Mouse (Mus musculus) skeletal muscle tissue, adult 2 months (tissue): ENCODE data around the gene Abcc4.

Experiments
- DNase-seq: peaks from one replicate; pipeline ENCODE4 v3.0.0-alpha.2; 2012; ENCODE audit warnings: low read depth, low spot score

The Abcc4 gene

DNA sequence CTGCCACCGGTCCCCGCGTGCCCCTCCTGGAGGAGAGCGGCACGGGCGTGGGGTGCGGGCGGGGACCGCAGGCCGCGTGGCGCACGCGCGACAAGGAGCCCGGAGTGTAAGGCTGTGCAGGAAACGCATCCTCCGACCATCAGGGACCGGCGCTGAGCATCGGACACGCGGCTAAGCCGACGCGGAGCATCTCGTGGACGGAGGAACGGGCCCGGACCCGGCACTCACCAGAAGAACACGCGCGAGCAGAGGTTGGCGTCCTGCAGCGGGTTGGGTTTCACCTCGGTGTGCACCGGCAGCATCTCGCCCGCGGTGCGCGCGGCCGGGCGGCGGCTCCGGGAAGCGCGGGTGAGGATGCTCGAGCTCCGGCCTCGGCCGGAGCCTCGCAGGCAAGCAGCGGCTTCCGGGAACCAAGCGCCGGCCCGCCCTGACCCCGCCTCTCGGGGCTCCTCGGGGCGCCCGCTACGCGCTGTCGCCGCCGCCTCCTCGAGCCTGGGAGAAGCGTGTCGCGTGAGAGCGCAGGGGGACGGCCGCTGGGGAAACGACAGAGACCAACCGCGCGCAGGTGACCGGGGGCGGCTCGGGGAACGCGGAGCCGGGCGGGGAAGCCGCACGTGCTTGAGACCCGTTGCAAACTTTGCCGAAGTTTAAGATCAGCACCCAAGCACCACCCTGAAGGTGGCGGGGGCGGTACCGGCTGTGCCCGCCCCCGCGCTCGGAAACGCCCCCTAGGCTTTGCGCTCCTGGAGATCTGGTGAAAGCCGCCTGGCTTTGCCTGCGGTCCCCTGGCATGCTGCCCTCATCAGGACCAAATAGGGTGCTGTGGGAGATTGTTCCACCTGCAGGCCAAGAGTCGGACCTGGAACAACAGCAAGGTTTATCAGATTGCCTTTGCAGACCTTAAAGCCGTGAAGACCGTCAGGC lies at the start of gene Abcc4:
TSS of gene Abcc4 (minus strand) at position 412 of the 924 bp plus-strand sequence.
- DNase-seq = peak; percentile 91

DNA sequence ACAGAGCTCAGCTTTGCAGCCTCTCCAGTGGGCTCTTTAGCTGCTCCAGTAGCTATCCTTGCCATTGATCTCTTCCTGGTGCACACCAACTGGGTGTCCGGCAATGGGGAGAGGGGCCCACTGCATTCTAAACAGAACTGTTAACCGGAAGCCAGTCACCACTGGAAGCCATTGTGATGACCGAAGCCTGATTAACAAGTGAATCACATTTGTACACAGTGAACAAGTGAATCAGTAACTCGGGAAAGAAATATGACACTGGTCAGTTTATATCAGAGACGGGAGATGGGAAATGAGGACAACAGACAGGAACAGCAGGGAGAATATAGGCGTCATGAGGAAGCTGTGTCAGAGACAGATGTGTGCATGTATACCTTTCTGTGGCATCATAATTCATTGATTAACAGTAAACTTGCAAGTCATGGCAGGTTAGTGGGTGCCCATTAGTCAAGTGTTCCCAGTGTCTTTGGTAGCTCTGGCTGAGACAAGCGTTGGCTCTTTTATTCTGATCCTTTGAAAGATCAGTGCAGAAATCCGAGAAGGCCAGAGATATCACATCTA lies 45.3 kb upstream of the Abcc4 start:
- DNase-seq = no peak

DNA sequence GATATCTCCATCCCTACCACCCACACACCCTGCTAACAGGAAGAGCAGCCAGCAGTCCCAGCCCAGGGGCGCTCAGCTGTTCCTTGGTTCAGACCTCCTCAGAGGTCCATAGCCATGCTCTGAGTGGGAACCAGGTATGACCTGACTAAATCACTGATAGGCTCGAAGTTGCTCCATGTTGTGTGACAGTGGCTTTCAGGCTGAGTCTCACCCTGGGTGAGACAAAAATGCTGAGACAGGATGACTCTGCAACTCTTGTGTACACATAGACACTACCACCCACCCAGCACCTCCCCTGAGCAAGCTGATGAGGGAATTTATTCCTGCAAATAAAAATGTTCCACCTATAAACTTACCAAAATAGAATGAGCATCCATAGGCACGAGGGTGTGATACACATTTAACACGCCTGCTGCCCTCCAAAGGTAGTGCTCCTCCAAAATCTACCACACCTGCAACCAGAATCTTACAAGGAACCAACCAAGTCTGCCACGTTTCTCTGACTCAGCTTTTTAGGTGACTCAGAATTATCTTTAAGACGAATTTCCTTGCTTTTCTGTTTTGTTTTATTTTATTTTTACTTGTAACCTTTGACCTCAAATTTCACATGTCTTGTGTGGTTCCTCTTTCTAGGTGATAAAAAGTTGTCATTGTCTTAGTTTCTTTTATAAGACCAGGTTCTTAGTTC lies 44.6 kb upstream of the Abcc4 start:
- DNase-seq = no peak

DNA sequence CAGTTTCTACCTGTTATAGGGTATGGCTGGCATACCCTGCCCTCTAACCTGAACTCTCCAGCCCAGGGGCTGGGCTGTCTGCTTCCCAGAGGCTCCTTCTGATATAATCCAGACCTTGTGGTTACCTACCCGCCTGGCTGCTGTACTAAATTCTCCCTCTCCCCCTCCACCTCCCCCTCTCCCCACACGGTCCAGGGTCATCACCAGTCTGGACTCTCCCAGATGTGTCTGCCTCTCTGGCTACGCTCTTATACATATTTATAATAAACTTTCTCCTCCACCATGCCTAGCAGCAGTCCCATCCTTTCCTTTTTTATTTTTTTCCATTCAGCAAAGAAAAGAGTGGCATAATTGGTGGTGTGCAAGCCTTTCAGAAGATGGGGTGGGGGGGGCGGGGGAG lies 43.7 kb upstream of the Abcc4 start:
- no peak for DNase-seq

DNA sequence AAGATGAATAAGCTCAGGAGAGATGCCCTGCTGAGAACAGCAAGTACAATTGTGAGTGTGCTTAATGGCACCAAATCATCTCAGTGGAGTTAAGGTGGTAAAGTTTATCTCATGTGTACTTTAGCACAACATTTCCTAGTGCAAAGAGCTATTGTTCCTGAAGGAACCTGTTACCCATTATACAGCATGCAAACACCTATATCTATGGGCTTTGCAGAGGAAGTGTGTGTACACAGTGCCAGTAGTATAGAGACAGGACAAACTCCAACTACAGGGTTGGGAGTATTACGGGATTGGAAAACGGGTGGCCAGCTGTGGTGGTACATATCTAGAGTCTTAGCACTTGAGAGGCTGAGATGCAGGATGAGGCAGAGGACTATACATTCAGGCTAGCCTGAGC lies 43.0 kb upstream of the Abcc4 start:
- no peak for DNase-seq

DNA sequence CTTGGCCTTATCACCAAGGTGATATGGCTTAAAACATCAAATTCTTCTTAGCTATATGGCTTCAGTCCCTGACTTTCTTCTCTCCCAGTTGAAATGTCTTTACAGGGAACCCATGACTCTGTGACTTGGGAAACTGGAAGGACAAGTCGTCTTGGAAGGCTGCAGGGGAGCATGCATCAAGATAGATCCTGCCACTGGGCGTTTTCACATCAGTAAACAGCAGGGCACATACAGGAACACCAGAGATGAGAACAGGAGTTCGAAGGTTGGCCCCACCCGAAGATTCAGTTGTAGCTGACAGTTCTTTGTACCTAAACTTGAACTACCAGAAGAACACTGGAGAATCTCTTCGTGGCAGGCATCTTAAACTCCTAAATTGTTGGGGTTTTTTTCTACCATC lies 36.8 kb upstream of the Abcc4 start:
- DNase-seq = no peak

DNA sequence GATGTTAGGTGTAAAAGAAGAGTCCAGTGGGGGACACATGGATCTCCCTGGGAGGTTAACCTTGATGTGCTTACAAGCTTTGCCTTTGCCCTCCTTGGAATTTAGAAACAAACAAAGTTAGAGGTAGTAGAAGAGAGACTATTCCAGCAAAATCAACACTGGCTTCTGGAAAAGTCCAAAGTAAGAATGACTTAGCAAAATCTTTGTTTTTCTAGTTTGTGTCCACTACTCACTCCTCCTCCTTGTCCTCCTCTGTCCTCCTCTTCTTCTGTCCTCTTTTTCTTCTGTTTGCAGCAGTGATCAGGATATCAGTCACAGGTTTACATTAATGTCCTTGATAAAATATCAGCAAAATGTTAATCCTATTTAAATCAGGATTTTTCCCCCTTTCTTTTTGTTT lies 35.8 kb upstream of the Abcc4 start:
- DNase-seq = no peak

DNA sequence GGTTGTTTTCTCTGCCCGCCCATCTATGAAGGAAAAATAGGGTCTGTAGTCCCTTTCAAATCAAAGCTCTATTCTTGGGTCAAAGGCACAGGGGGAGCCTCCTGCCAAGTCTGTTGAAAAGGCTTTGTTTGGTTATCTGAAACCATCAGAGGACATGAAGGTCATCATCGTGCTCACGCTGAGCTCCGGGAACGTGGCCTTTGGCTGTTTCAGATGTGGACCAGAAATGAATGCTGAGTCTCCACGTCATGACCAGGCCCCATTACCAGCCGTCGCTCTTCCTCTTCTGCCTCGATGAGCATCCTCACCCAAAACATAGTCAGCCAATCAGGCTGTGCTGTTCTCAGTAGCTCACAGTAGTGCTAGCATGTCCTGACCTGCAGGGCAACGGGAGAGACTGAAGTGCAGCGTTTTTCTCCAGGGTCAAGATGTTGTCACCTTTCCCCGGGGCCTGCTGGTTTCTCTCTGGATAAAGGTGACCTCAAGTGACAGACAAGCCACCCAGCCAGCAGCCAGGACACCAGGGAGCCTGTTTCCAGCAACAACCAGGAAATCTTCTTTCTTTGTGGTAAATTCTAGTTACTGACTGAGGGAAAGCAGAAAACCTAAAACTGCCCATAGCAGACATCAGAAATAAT lies 31.4 kb upstream of the Abcc4 start:
- DNase-seq = no peak

DNA sequence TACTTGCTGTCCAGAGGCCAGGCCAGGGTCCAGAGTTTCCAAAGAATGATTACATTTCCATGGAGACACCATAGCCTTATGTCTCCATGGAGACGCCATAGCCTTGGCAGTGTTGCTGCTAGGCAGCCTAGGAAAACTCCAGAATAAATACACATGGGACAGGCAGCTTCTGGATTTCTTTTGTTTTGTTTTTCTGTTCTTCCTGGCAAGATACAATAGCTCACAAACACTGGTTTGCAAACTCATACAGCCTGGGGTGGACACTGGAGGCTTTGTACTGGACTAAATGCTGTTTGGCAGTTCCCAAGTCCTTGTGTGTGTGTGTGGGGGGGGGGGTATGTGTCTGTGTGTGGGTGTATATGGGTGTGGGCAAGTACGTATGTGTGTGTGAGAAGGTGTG lies 29.1 kb upstream of the Abcc4 start:
- no peak for DNase-seq

DNA sequence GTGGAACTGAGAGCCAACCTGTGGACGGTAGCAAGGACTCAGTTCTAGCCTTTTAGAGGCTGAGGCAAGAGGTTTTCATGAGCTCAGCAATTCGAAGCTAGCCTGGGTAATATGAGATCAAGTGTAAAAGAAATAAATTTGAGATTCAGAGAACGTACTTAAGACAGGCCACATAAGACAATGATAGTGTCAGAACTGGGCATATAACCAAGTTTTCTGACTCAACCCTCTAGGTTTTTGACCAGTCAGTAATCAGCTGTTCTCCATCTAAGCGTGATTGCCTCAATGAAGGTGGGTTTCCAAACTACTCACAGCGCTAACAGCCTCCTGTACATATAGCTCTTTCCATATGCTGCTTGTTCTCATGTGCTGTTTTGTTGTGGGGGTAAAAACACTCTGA lies 27.1 kb upstream of the Abcc4 start:
- no peak for DNase-seq

DNA sequence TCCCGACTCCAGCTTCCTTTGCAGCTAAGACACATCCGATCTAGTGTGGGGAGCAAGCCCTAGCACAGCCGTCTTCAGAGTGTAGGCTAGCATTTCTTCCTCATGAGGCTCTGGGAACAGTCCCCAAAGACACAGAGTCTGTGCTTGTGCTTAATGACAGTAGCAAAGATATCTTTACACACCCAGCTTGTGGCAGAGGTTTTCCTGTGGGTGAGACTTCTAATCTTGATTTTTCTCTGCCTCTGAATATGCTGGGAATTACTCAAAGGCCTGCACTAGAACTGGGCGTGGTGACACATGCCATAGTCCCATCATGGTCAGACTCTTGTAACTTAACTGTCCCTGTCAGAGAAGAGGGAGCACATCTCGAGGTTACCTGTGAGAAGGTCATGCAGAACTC lies 24.6 kb upstream of the Abcc4 start:
- DNase-seq = no peak

DNA sequence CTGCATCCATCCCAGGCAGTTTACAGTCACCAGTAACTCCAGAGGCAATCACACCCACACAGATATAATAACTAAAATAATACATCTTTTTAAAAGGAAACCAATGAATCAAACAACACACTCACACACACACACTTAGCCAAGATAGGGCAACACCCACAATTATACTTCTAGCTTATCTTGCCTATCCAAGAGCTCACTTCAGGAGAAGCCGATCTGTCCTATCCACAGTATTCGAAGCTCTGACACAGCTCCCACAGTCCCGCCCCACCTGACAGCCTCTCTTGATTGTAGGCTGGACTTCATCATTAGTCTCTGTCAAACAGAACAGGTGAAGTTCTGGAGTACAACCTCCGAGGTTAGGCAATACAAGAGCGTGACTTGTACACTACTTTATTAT lies 19.4 kb upstream of the Abcc4 start:
- no peak for DNase-seq

DNA sequence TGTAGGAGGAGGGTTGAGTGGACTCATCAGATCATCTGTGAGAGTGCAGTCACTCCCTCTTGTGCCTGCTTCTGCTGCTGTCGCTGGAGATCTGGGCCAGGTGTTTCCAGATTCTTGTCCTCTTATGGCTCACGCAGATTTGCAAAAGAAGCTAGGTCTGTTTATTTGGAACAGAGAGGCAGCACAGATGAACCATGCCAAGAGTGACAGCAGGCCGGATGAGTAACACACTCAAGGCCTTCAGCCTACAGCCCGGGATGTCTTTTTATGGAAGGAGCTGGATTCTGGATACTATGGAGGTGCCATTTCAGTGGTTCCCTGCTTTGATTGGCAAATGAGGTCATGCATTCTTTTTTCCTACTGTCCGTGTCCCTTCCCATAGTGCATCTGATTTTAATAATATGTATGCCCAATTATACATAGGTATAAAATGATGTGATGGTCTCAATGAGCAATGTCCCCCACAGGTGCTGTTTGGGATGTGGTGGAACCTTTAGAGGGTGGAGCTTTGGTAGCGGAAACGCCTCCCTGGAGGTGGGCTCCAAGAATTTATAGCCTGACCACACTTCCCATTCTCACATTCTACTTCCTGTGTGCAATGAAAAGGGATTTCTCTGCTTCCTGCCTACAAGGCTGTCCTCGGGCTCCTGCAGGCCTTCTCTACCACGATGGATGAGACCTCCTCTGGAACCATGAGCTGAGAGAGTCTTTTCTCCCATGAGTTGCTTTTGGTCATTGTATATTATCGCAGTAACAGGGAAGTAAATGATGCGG lies 18.1 kb upstream of the Abcc4 start:
- no peak for DNase-seq

DNA sequence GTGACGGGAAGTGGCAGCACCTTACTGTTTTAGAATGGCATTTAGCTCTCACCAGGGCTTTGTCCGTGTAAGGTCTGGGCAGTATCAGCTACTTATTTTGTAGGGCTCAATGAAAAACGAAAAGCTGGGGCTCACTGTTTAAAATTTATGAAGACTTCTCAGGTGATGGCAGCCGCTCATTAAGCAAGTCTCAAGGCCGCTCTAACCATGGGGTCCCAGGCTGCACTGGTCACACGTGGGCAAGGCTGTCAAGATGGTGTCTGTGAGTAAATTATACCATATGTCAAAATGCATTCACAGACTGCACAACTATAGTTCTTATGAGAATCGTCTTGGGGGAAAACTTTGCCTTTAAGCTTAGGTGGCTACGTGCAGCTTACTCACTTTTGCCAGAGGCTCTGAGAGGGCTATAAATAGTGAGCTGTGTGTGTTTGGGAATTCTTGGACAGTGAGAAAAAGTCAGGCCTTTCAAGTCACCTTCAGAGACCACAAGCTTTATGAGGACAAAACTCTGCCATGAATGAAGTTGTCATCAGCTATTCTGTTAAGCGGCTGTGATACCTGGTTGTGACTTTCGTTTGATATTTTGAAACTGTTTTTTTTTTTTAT lies 13.7 kb upstream of the Abcc4 start:
- no peak for DNase-seq

DNA sequence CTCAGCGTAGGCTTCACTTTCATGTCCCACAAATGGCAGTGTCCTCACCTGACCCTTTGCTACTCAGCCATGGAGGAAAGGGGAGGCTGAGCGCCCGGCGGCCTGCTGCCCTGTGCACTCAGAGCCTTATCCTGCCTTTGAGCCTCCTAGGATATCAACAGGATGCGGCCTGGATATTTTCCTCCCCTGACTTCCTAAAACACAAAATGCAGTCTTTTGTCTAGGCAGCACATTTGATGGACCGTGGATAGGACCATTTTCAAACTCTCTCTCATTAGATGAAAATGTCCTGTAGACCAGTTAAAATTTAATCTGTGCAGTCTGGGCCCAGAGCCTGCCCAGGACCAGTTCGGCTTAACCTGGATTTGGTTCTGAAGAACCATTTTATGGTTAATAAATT lies 12.6 kb upstream of the Abcc4 start:
- DNase-seq = peak; percentile 45

DNA sequence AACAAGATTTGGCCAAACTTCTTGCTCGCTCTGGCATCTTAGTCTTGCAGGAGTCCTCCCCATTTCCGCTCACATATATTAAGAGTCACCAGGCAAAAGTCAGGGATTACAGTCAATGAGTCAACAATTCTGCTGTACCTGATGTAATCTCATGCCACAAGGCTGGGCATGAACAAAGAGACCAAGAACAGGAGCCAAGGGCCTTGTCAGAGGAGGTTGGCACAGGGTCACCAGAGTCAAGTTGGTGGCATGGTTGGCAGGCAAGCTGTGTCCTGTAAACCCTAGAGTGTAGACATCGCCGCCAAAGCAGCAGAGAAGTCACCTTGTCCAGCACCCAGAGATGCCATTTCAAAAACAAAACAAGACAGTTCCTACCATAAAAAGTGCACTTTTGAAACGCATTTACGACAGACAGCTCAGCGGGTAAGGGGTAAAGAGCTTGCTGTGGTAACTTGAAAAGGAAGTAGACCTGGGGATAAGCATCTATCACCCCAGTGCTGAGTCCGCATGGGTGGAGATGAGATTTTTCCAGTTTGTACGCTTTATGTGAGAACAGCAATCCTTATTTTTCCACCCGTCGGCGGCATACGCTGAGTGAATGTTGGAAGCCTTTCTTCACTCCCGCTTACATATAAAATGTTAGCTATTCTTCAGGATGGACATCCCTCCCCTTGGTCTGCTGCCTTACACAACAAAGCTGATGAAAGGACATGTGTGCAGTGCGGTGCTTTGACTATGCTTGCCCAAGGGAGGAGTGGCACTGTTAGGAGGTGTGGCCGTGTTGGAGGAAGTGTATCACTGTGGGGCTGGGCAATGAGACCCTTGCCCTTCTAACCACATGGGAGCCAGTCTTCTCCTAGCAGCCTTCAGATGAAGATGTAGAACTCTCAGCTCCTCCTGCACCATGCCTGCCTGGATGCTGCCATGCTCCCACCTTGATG lies 10.6 kb upstream of the Abcc4 start:
- DNase-seq = no peak

DNA sequence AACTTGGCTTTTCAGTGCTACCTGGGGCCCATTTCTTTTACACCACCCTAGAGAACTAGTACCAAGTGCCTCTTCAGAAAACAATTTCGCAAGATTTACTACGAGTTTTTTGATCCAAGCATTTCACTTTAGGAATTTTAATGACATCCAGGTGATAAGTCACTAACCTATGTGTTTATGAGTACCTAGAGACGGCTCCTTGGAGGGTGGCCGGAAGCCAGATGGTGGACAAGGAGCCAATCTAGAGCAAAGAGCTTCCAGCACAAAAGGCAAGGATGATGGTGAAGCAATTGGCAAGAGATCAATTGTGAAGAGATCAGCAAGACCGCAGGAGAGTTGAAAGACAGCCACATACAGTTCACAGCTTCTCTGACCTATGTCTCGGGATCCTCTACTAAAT lies 8.7 kb upstream of the Abcc4 start:
- DNase-seq = no peak

DNA sequence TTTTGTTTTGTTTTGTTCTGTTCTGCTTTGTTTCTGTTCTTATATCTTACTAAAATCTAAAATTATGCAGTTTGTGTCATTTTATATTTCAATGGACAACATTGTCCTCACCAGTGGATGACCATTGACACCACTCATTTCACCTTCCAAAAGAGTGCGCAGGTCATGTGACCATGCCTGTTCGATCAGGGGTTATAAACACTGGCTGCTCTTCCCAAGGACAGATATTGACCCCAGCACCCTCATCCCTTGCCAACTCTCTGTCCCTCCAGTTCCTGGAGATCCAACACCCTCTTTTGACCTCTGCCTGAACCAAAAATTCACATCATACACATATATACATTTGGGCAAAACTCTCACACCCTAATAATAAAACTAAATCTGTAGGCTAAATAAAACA lies 8.3 kb upstream of the Abcc4 start:
- DNase-seq = no peak

DNA sequence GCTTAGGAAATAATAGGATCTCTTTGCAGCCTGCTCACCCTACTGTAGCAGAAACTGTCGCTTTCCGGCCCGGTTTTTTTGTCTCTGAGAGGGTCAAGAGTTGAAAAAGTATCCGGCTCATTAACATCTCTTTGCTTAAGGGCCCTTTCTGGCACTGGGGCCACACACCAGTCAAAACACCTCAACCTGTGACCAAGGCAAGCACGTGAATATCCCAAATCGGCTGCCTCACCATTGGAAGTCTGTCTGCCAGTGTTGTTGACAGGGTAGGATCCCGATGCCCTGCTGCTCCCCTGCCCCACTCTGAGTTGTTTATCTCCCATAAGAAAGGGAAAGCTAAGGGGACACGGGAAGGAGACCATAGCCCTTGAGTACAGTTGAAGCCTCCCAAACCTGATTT lies 7.8 kb upstream of the Abcc4 start:
- DNase-seq = no peak

DNA sequence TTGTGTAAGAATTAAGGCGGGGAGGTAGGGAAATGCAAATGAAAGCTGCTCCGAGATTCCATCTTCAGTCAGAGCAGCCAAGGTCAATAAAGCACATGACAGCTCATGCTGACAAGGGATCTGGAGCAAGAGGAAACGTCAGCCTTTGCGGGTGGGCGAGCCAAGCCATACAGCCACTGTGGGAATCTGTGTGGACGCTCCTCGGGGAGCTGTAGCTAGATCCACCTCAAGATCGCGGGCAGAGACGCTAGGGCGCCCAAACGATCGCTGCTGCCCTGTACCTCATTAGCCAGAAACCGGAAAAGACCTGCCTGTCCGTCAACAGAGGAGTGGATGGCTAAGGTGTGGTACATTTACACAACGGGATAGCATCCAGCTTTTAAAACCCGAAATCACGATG lies 7.4 kb upstream of the Abcc4 start:
- peak; percentile 53 for DNase-seq
